Mouse (Mus musculus) kidney, embryonic 16.5 days (tissue): ENCODE results near the gene Mtrf1. TPM values are rescaled to one million over a fixed set of nuclear protein-coding genes. Genes with fewer than 3 reads are reported as not detected.

ENCODE experiments used
- polyA plus RNA-seq: library from polyadenylated mRNA; unstranded; fragments of >200 nt; fragmentation: Nextera tagmentation; extraction: Ambion mirVana; gene quantifications from 2 replicates; pipeline ENCODE4 v1.2.1, GENCODE M21; 2015

The Mtrf1 gene
- polyA plus RNA-seq, 1 experiment from 2014 or later = 11.6 TPM

Other genes starting within 250 kb of the Mtrf1 start
- gene Zfp957, start 150.4 kb upstream of the Mtrf1 start, polyA plus RNA-seq = not detected in 2 replicates
- 29.7 and 35.7 TPM in 2 replicates for gene Rgcc, start 96.1 kb upstream of the Mtrf1 start, polyA plus RNA-seq
- gene Naa16, start 7.0 kb upstream of the Mtrf1 start, polyA plus RNA-seq = 37.8 and 42.9 TPM in 2 replicates
- gene Kbtbd7, start 28.7 kb downstream of the Mtrf1 start, polyA plus RNA-seq = 12.3 and 12.6 TPM in 2 replicates
- gene Kbtbd6, start 54.1 kb downstream of the Mtrf1 start, polyA plus RNA-seq = 3.1 and 4.0 TPM in 2 replicates
- 10.2 and 10.3 TPM in 2 replicates for gene Elf1, start 83.4 kb downstream of the Mtrf1 start, polyA plus RNA-seq
- 37.0 and 39.1 TPM in 2 replicates for gene Wbp4, start 83.7 kb downstream of the Mtrf1 start, polyA plus RNA-seq
- 114 and 118 TPM in 2 replicates for gene Sugt1, start 189.9 kb downstream of the Mtrf1 start, polyA plus RNA-seq